Mouse (Mus musculus) thymus, adult 2 months (tissue): Measurements from ENCODE around the gene Adgrf3.

Experiments
- CTCF ChIP-seq: fragments of 200-500 bp; IDR thresholded peaks from 2 replicates; pipeline ENCODE4 v1.5.1; 2012; ENCODE audit warnings: mild to moderate bottlenecking, control low read depth, low read length, moderate library complexity, borderline replicate concordance; ENCODE audit not compliant: control insufficient read depth, poor library complexity, insufficient read depth; ENCODE audit errors: extremely low read depth
- POLR2A ChIP-seq: fragments of 200-500 bp; IDR thresholded peaks from 2 replicates; pipeline ENCODE4 v1.6.1; 2012; ENCODE audit warnings: mild to moderate bottlenecking, low read length, control low read depth, moderate library complexity; ENCODE audit not compliant: control insufficient read depth, poor library complexity, insufficient read depth; ENCODE audit errors: extremely low read depth

DNA sequence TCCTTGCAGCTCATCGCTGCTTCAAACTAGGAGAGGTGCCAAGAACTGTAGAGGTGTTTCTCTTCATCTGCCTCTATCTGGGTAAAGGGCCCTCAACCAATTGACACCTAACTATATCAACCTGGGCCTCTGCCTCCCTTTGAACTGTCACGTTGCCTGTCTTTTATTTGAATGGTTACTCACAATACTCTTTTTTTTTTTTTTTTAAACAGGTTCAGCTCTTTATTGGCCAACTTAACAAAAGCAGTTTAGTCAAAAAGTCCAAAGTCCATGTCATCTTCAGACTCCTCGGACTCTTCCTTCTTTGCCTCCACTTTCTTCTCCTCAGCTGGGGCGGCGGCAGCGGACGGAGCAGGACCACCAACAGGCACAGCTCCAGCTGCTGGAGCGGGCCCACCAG lies 15.1 kb upstream of the Adgrf3 start:
- TF ChIP-seq POLR2A (no peak), CTCF (no peak)
